In genomic region chr4:123331961-123332360, GRCm38 (mm10) we compare ENCODE assay signal across 9 mouse cellular contexts. TPM values are rescaled to one million over a fixed set of nuclear protein-coding genes. Genes with fewer than 3 reads are reported as not detected.
"Had no signal": no experiment of that assay in that cellular context is flagged by ENCODE, and none has a peak within 500 bp of the region (broad histone marks: within the 10 kb centered on the region; RNA-seq: fewer than 3 reads in every experiment).

No protein-coding gene starts in this region.

RNA-seq across cellular contexts. Expression of gene Oxct2a, which starts 8.5 kb away (rescaled TPM):
- total RNA-seq: neutrophil, adult 5-6 weeks had no signal
- polyA plus RNA-seq: neural tube, embryonic 13.5 days; neural tube, embryonic 14.5 days; stomach, embryonic 14.5 days; stomach, embryonic 15.5 days; stomach, embryonic 16.5 days; stomach, postnatal 0 days; thymus, postnatal 0 days; urinary bladder, adult 2 months had no signal

RNA-seq across cellular contexts. Expression of gene Bmp8a, which starts 11.1 kb away (rescaled TPM):
- total RNA-seq: neutrophil, adult 5-6 weeks had no signal
- polyA plus RNA-seq: stomach, embryonic 14.5 days had no signal
